Mouse (Mus musculus) left cerebral cortex, adult 18-20 months (tissue): ENCODE measurements around the gene Tfeb. TPM values are rescaled to one million over a fixed set of nuclear protein-coding genes. Genes with fewer than 3 reads are reported as not detected.

ENCODE experiments used
- DNase-seq, 2 experiments: peaks; one replicate each; pipeline ENCODE4 v3.0.0; 2021 to 2022; ENCODE audit warnings: low spot score in 2 of 2, mixed read lengths in 1 of 2
- total RNA-seq, 2 experiments: library from RNA; stranded (reverse); gene quantifications; 2 replicates each; pipeline ENCODE4 v1.2.3; 2021

Gene Tfeb
- total RNA-seq, 2 experiments from 2014 or later, result 10.4 to 13.5 TPM

DNA sequence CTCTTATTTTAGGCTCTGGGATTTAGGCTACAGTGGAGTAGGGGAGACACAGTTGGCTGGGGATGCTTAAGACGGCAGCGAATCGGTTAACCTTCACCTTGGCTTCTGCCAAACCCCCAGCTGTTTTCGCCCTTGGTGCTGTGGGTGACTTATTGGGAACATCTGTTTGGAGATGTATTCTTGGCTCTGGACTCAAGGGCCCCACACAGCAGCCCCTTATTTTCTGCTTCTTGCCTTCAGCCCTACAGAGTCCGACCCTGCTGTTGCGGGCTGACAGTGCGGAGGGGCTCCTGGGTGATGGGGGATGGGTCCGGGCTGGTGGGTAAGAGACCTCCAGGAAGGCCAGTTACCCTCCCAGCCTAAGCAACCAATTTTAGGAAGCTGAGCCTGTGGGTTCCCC is 84.5 kb downstream of the Tfeb start:
- DNase-seq, result no peak

DNA sequence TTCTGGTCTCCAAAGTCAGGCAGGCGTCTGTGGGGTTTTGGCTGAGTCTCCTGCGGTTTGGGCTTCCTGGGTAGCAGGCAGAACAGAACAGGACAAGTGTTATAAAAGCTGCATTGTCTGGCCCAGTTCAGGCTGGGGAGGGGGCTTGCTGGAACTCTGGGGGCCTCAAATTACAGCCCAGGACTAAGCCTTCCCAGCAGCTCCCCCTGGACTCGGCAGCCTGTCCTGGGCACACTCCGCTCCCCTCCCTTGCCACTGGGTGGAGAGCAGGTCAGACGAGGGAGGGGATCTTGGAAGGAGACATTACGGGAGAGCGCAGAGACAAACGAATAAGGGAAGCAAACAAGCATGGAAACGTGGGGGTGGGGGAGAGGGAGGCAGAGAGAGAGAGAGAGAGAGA is 94.3 kb downstream of the Tfeb start:
- no peak for DNase-seq

DNA sequence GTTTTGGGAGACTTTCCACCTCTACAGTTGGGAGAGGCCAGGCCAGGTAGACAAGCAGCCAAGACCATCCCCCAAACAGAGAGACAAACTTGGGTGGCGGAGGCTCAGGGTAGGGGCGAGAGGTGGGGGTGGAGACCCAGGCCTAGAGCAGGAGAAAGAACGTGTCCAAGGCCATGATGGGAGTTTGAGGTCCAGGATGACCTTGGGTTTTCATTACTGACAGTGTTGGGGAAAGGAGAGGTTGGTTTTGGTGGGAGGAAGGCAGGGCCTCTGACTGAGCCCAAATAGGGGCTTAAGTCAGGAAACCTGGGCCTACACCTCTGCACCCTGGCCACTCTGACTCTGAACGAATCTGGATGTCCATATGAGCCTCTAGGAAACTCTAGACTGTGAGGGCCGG is 94.9 kb downstream of the Tfeb start:
- DNase-seq, result no peak

DNA sequence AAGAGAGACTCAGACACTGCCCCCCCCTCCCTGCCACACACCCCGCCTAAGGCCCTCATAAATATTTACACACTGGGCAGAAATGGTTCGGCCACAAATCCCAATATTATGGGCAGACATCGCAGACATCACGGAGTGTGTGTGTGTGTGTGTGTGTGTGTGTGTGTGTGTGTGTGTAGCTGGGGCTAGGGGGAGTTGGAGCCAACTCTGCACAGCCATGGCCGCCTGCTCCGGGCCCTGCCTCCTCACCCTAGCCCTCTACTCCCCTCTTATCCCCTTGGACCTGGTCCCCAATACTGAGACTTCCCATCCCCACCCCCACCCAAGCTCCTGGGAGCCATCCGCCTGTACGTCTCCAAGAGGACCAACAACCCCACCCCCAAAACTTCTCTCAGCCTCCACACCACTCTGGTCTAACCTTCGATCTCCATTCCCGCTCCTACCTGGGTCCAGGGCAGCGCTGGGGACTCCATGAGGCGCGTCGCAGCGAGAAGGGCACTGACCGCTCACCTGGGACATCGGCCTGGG is 95.7 kb downstream of the Tfeb start:
- no peak for DNase-seq

DNA sequence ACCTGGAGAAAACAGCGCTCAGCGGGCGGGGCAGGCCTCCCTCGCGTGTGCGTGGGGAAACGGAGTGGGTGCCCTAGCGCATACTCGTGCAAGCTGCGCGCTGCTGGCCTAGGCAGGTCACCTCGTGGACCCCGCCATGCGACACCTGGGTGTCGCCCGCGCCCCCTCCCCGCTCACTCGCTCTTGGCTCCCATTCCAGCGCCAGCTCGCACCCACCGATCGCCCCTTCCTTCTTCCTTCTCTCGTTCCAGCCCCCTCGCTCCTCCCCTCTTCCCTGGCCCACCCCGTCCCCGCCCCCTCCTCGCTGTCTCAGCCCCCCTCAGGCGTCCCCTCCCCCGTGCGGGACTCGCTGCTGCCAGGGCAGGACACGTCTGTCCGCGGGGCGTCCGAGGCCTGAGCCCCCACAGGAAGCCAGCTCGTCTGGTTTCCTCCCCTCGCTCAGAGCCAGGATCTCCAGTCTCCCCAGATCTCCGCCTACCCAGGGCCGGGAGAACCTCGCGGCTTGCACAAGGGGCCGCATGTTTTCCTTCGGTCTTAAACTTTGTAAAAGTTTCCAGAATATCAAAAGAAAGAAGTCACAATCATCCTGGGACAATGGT is 96.3 kb downstream of the Tfeb start:
- DNase-seq, result no peak

DNA sequence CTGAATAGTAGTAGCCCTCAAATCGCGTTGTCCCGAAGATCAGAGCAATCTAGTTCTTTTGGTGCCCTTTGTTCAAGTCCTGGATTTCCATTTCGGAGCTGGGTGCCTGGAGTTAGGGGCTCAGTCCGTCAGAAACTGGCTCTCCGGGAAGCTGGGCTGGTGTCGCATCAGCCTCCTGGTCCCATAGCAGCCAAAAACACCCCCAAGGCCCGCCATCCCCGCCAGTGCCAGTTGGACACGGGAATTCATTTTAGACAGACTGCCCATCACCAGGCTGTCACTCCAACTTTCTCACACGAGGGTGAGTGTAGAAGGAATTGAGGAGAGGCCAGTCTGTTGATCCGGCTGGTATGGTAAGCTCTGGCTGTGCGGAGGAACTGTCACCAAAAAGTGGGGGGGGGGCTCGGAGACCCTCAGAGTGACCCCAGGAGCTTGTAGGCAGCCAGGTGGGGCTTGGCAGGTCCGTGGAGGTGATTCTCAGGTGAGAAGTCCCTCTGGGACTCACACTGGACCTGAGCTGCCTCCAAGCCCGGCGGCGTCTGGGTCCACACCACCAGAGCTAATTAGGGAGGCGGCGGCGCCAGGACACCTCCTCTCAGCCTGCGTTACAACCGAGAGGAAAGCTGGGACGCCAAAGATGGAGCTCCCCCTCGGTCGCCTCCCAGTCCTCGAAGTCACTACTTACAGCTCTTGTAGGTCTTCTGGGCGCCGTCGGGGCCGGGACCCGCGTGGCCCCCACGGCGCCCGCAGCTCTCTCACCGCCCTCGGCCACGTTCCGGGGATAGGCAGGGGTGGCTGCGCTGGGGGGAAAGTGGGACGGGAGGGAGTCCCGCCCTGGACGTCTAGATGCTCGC is 97.0 kb downstream of the Tfeb start:
- DNase-seq, result no peak

DNA sequence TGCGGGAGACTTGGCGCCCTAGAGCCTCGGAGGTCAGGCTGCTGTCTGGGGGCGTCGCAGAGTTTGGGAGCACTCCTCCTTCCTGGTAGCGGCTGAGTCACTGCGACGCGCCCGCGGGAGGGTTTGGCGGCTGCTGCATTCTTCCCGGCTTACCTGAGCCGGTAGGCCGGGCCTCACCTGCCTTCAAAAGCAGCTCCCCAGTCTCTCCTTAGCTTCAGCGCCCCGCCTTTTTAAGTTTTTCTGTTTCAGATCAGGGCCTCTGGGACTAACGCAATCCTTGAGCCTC is 97.6 kb downstream of the Tfeb start, which contains the start of gene Mdfi:
Gene Mdfi, minus strand, starts transcription at position 210 of the 286 bp plus-strand sequence.
- DNase-seq, result no peak

DNA sequence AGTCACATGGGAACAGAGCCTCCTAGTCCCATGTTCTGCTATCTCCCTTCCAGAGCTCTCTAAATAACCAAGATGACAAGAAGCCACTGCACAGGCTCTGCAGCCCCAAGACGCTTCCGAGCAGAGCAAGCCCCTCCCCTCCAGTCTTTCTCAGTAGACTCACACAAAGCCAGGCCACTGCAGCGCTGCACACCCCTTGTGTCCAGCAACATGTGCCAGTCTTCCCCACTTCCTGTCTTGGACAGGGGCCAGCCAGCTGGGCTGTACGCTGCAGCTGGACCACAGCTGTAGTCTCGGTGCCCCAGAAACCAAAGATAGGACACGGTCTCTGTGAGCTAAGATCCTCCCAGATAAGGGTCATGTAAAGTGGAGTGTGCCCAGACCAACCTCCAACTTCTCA is 101.0 kb downstream of the Tfeb start:
- no peak for DNase-seq

DNA sequence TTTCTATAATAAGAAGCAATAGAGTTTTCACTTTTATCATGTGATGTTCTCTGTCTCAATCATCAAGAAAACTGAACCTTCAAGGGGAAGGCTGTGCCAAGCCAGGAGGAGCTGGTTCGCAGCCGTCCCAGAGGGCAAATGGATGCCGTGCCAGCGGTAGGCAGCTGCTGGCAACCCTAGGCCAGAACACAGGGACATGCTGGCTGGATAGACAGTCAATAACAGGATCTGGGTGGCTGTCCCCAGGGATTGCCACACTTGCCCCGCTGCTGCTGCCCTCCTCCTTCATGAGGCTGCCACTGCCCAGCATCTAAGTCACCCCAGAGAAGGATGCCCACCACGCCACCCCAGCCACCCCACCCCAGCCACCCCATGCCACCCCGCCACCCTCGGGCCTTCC is 104.7 kb downstream of the Tfeb start:
- DNase-seq, result no peak

Other genes with a start within 250 kb of the Tfeb start
- gene Taf8, start 234.7 kb upstream of the Tfeb start, total RNA-seq, result 10 to 100 TPM; 16.8 to 19.1 TPM
- gene Ccnd3, start 232.0 kb upstream of the Tfeb start, total RNA-seq, result 10 to 100 TPM; 33.6 to 40.7 TPM
- gene Bysl, start 125.5 kb upstream of the Tfeb start, total RNA-seq, result 10 to 100 TPM; 18.3 to 18.7 TPM
- 10 to 100 TPM; 33.0 to 33.5 TPM for gene Med20, start 125.4 kb upstream of the Tfeb start, total RNA-seq
- 1 to 10 TPM; 3.3 to 8.3 TPM for gene Gm20517, start 125.4 kb upstream of the Tfeb start, total RNA-seq
- gene Usp49, start 106.3 kb upstream of the Tfeb start, total RNA-seq, result 10 to 100 TPM in 1 of 2 experiments, 1 to 10 TPM in 1; 8.0 to 11.3 TPM
- gene Tomm6, start 48.6 kb upstream of the Tfeb start, total RNA-seq, result 100 to 1,000 TPM; 205 to 227 TPM
- gene Frs3, start 48.0 kb upstream of the Tfeb start, total RNA-seq, result 10 to 100 TPM; 32.2 to 37.0 TPM
- 1 to 10 TPM; 4.1 to 5.3 TPM for gene Gm21981, start 42.6 kb upstream of the Tfeb start, total RNA-seq
- 1 to 10 TPM; 2.5 to 4.5 TPM for gene Prickle4, start 42.3 kb upstream of the Tfeb start, total RNA-seq
- not detected for gene Pgc, start 10.2 kb upstream of the Tfeb start, total RNA-seq
- under 1 TPM in 1 of 2 experiments, not detected in 1; 0.88 TPM for gene Mdfi, start 97.7 kb downstream of the Tfeb start, total RNA-seq
- 10 to 100 TPM; 47.6 to 47.8 TPM for gene Foxp4, start 187.6 kb downstream of the Tfeb start, total RNA-seq